Mouse (Mus musculus) CH12.LX (cell line): Measurements from ENCODE around the gene Scrn3.

Experiments
- CTCF ChIP-seq, 2 experiments: IDR thresholded peaks in 1 of 2; conservative IDR thresholded peaks in 1 of 2; 2 replicates each; pipeline ENCODE4 v1.5.1; 2011 to 2012; ENCODE audit warnings: low read depth in 2 of 2, low read length in 2 of 2, improper control_type of control experiment in 1 of 2, inconsistent platforms in 1 of 2, mild to moderate bottlenecking in 1 of 2, moderate library complexity in 1 of 2
- MAFK ChIP-seq: IDR thresholded peaks from 2 replicates; pipeline ENCODE4 v1.6.1; 2011; ENCODE audit warnings: low read length, improper control_type of control experiment; ENCODE audit not compliant: insufficient replicate concordance
- MAX ChIP-seq: IDR thresholded peaks from 2 replicates; pipeline ENCODE4 v1.6.1; 2011; ENCODE audit warnings: low read length, improper control_type of control experiment
- POLR2A ChIP-seq: IDR thresholded peaks from 2 replicates; pipeline ENCODE4 v1.6.1; 2011; ENCODE audit warnings: low read depth, mild to moderate bottlenecking, improper control_type of control experiment, low read length
- USF1 ChIP-seq: IDR thresholded peaks from 2 replicates; pipeline ENCODE4 v1.6.1; 2014; ENCODE audit warnings: low read depth, mild to moderate bottlenecking, inconsistent platforms, low read length, improper control_type of control experiment

DNA sequence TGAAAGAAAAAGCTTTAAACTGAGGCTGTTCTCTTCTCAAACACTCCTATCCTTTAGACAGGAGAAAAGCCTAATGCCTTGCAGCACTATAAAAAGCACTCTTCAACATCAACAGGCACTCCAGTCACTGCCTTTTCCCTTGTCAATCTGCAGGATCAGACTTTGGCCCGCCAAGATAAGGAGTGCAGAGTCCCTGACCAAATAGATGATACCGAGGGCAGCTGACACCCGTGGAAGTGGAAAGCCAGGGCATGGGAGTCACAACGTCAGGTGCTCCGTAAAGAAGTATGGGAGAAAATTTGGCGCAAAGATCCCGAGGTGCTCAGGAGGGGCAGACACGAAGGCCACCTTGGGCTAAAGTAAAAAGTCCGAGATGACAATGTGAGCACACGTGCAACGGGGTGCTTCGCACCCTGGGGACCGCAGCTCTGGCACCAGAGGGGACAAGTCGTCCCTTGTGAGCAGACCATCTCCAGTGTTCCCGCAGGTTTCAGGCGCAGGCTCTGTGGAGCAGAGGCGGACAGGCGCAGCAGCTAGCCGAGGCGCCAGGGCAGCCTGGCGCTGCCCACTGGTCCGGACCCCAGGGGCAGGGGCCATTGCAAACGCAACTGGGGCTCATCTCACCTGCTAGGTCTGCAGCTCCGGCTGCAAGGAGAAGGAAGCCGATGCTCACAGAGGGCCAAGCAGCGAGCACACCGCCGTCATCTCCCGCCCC, 73.4 kb downstream of the Scrn3 start:
- TF ChIP-seq CTCF (conservative IDR thresholded peaks at IDR 0.05 in 1 of 2, IDR thresholded peaks at IDR 0.05 in 1 of 2; ENCODE audit: low read depth in 2 of 2, low read length in 2 of 2) (no peak), POLR2A (no peak), MAX (peak; percentile 78), MAFK (no peak), USF1 (no peak)
